Mouse (Mus musculus) liver, adult 2 months (tissue): ENCODE measurements around the gene Agt. TPM values are rescaled to one million over a fixed set of nuclear protein-coding genes. Genes with fewer than 3 reads are reported as not detected.
A peak's percentile ranks its signal among the peaks of the same experiment; 100 is the strongest.

Source experiments
- DNase-seq: peaks from one replicate; pipeline ENCODE4 v3.0.0-alpha.2; 2011; ENCODE audit warnings: low read depth, low spot score; ENCODE audit errors: extremely low read depth
- H3K27ac ChIP-seq: fragments of 200-500 bp; replicated peaks from 2 replicates; pipeline ENCODE4 v1.5.1; 2012; ENCODE audit warnings: low read depth, mild to moderate bottlenecking, control low read depth, inconsistent platforms, low read length; ENCODE audit not compliant: insufficient read depth
- H3K27me3 ChIP-seq: fragments of 200-500 bp; 2 replicates; pipeline ENCODE4 v1.6.1; 2012; ENCODE audit warnings: mild to moderate bottlenecking, moderate library complexity, low read length, inconsistent platforms; ENCODE audit not compliant: control insufficient read depth, insufficient read depth
- H3K36me3 ChIP-seq: fragments of 200-500 bp; 2 replicates; pipeline ENCODE4 v1.6.1; 2012; ENCODE audit warnings: low read length, inconsistent platforms; ENCODE audit not compliant: control insufficient read depth, insufficient read depth
- H3K4me1 ChIP-seq: fragments of 200-500 bp; 2 replicates; pipeline ENCODE4 v1.6.1; 2011; ENCODE audit warnings: low read length; ENCODE audit not compliant: control insufficient read depth, insufficient read depth
- H3K4me3 ChIP-seq: fragments of 200-500 bp; 2 replicates; pipeline ENCODE4 v1.5.1; 2011; ENCODE audit warnings: low read depth, mild to moderate bottlenecking, control low read depth, low read length, moderate library complexity; ENCODE audit not compliant: insufficient read depth
- H3K79me2 ChIP-seq: fragments of 200-500 bp; 2 replicates; pipeline ENCODE4 v1.6.1; 2012; ENCODE audit warnings: inconsistent platforms, mild to moderate bottlenecking, low read length, moderate library complexity; ENCODE audit not compliant: control insufficient read depth, insufficient read depth
- H3K9ac ChIP-seq: fragments of 200-500 bp; 2 replicates; pipeline ENCODE4 v1.6.1; 2012; ENCODE audit warnings: low read depth, mild to moderate bottlenecking, control low read depth, inconsistent platforms, low read length
- CTCF ChIP-seq: fragments of 200-500 bp; IDR thresholded peaks from 2 replicates; pipeline ENCODE4 v1.5.1; 2011; ENCODE audit warnings: low read depth, low read length, control low read depth
- POLR2A ChIP-seq: fragments of 200-500 bp; IDR thresholded peaks from 2 replicates; pipeline ENCODE4 v1.6.1; 2011; ENCODE audit warnings: low read length, control low read depth; ENCODE audit not compliant: insufficient read depth; ENCODE audit errors: extremely low read depth
- WGBS: fragments of 180-500 bp; shearing (Covaris S2); methylation state at CpG from one replicate; pipeline ENCODE4 v1.1.7; 2018; 5-methylcytosine and 5-hydroxymethylcytosine counted together
- polyA plus RNA-seq: library from polyadenylated mRNA; depleted of rRNA; stranded (reverse); fragments of >200 nt; gene quantifications from 2 replicates; pipeline ENCODE4 v1.2.3, GENCODE M21; 2012
- total RNA-seq: library from RNA; depleted of rRNA; stranded (reverse); fragments of >200 nt; gene quantifications from 2 replicates; pipeline ENCODE4 v1.2.3, GENCODE M21; 2014

Gene Agt
- total and polyA plus RNA-seq, 2 experiments: 419 to 1,418 TPM

GRCm38 (mm10) chr8:124604066-124604465, 34.6 kb upstream of the Agt start:
- no peak overlapping the region for H3K27ac ChIP-seq
- peak; percentile 22 for DNase-seq
- TF ChIP-seq POLR2A: no peak
- peak; percentile 83 for TF ChIP-seq CTCF
- 52% methylated on average over 5 of the region's 5 CpGs for WGBS
- H3K4me3 ChIP-seq: no peak overlapping the region
- H3K36me3 ChIP-seq: no peaks in the 10 kb centered on the region
- no peak overlapping the region for H3K9ac ChIP-seq
- no peaks in the 10 kb centered on the region for H3K4me1 ChIP-seq
- H3K27me3 ChIP-seq: no peaks in the 10 kb centered on the region
- H3K79me2 ChIP-seq: no peaks in the 10 kb centered on the region

- H3K27me3 ChIP-seq: no peaks in the 10 kb centered on the region
- TF ChIP-seq POLR2A (no peak), CTCF (peak; percentile 15; the same call in 1 of the 2 replicates)
- WGBS: 12% methylated on average over 4 of the region's 4 CpGs
- no peaks in the 10 kb centered on the region for H3K36me3 ChIP-seq
- peak overlapping the region; percentile 73 for H3K27ac ChIP-seq
- peak; percentile 93 for DNase-seq
- no peak overlapping the region for H3K9ac ChIP-seq
- H3K79me2 ChIP-seq: no peaks in the 10 kb centered on the region
- peaks cover 18% of the 10 kb centered on the region for H3K4me1 ChIP-seq
- H3K4me3 ChIP-seq: no peak overlapping the region
These were observed 19.9 kb upstream of the Agt start for GRCm38 (mm10) chr8:124589393-124589792.

GRCm38 (mm10) chr8:124586556-124586955, 17.1 kb upstream of the Agt start:
- Histone ChIP-seq H3K4me3 (no peak overlapping the region), H3K79me2 (no peaks in the 10 kb centered on the region), H3K4me1 (peaks cover 18% of the 10 kb centered on the region), H3K9ac (no peak overlapping the region; the same call in 1 of the 2 replicates), H3K36me3 (no peaks in the 10 kb centered on the region), H3K27me3 (no peaks in the 10 kb centered on the region), H3K27ac (no peak overlapping the region; the same call in 1 of the 2 replicates)
- WGBS: 92% methylated on average over 2 of the region's 2 CpGs
- TF ChIP-seq CTCF (no peak), POLR2A (no peak)
- no peak for DNase-seq

GRCm38 (mm10) chr8:124585718-124586425, 16.4 kb upstream of the Agt start:
- Histone ChIP-seq H3K36me3 (no peaks in the 10 kb centered on the region), H3K27ac (no peak overlapping the region; the same call in 1 of the 2 replicates), H3K4me1 (peaks cover 18% of the 10 kb centered on the region), H3K79me2 (no peaks in the 10 kb centered on the region), H3K27me3 (no peaks in the 10 kb centered on the region), H3K9ac (no peak overlapping the region; the same call in 1 of the 2 replicates), H3K4me3 (no peak overlapping the region)
- 10% methylated on average over 3 of the region's 3 CpGs for WGBS
- peak; percentile 69 for DNase-seq
- no peak for TF ChIP-seq CTCF

- H3K9ac ChIP-seq: no peak overlapping the region
- peaks cover 6% of the 10 kb centered on the region for H3K4me1 ChIP-seq
- H3K36me3 ChIP-seq: no peaks in the 10 kb centered on the region
- no peak overlapping the region for H3K4me3 ChIP-seq
- no peaks in the 10 kb centered on the region for H3K27me3 ChIP-seq
- DNase-seq: no peak
- no peak for TF ChIP-seq CTCF
- TF ChIP-seq POLR2A: no peak
- no peaks in the 10 kb centered on the region for H3K79me2 ChIP-seq
- H3K27ac ChIP-seq: no peak overlapping the region
- WGBS: 97% methylated on average over 1 of the region's 1 CpGs
These were observed 7.2 kb upstream of the Agt start for GRCm38 (mm10) chr8:124576751-124577150.

GRCm38 (mm10) chr8:124575811-124576210, 6.3 kb upstream of the Agt start, which contains the start of gene Capn9:
Capn9 (plus strand) TSS chr8:124576111.
- TF ChIP-seq CTCF: no peak
- TF ChIP-seq POLR2A: no peak
- H3K79me2 ChIP-seq: no peaks in the 10 kb centered on the region
- 95% methylated on average over 8 of the region's 8 CpGs for WGBS
- no peaks in the 10 kb centered on the region for H3K27me3 ChIP-seq
- no peak within 1 kb of the TSS for H3K27ac ChIP-seq
- H3K4me1 ChIP-seq: peaks cover 13% of the 10 kb centered on the region
- no peaks in the 10 kb centered on the region for H3K36me3 ChIP-seq
- H3K4me3 ChIP-seq: no peak within 1 kb of the TSS
- H3K9ac ChIP-seq: no peak within 1 kb of the TSS
- DNase-seq: no peak
